Mouse (Mus musculus) CH12.LX (cell line): Measurements from ENCODE around the gene Lrrc75a.

Experiments
- CTCF ChIP-seq, 2 experiments: IDR thresholded peaks in 1 of 2; conservative IDR thresholded peaks in 1 of 2; 2 replicates each; pipeline ENCODE4 v1.5.1; 2011 to 2012; ENCODE audit warnings: low read depth in 2 of 2, low read length in 2 of 2, improper control_type of control experiment in 1 of 2, inconsistent platforms in 1 of 2, mild to moderate bottlenecking in 1 of 2, moderate library complexity in 1 of 2
- EP300 ChIP-seq: IDR thresholded peaks from 2 replicates; pipeline ENCODE4 v1.6.1; 2011; ENCODE audit warnings: low read length, improper control_type of control experiment
- GABPA ChIP-seq: IDR thresholded peaks from 2 replicates; pipeline ENCODE4 v1.6.1; 2012; ENCODE audit warnings: low read depth, low read length, improper control_type of control experiment, inconsistent platforms; ENCODE audit not compliant: insufficient replicate concordance
- HCFC1 ChIP-seq: IDR thresholded peaks from 2 replicates; pipeline ENCODE4 v1.6.1; 2012; ENCODE audit warnings: low read depth, mild to moderate bottlenecking, inconsistent platforms, low read length, improper control_type of control experiment
- MAX ChIP-seq: IDR thresholded peaks from 2 replicates; pipeline ENCODE4 v1.6.1; 2011; ENCODE audit warnings: low read length, improper control_type of control experiment
- MAZ ChIP-seq: IDR thresholded peaks from 2 replicates; pipeline ENCODE4 v1.6.1; 2012; ENCODE audit warnings: low read depth, mild to moderate bottlenecking, inconsistent platforms, low read length, improper control_type of control experiment, moderate library complexity
- POLR2A ChIP-seq: IDR thresholded peaks from 2 replicates; pipeline ENCODE4 v1.6.1; 2011; ENCODE audit warnings: low read depth, mild to moderate bottlenecking, improper control_type of control experiment, low read length
- POLR2AphosphoS2 ChIP-seq: IDR thresholded peaks from 2 replicates; pipeline ENCODE4 v1.6.1; 2011; ENCODE audit warnings: low read depth, low read length, improper control_type of control experiment
- RAD21 ChIP-seq: IDR thresholded peaks from 2 replicates; pipeline ENCODE4 v1.6.1; 2011; ENCODE audit warnings: low read depth, mild to moderate bottlenecking, low read length, improper control_type of control experiment, moderate library complexity
- TCF12 ChIP-seq: IDR thresholded peaks from 2 replicates; pipeline ENCODE4 v1.6.1; 2014; ENCODE audit warnings: low read depth, mild to moderate bottlenecking, inconsistent platforms, low read length, improper control_type of control experiment
- USF1 ChIP-seq: IDR thresholded peaks from 2 replicates; pipeline ENCODE4 v1.6.1; 2014; ENCODE audit warnings: low read depth, mild to moderate bottlenecking, inconsistent platforms, low read length, improper control_type of control experiment
- USF2 ChIP-seq: conservative IDR thresholded peaks from 2 replicates; pipeline ENCODE4 v1.6.1; 2011; ENCODE audit warnings: low read depth, low read length, improper control_type of control experiment
- ZNF384 ChIP-seq: IDR thresholded peaks from 2 replicates; pipeline ENCODE4 v1.6.1; 2012; ENCODE audit warnings: low read depth, low read length, improper control_type of control experiment, inconsistent platforms

DNA sequence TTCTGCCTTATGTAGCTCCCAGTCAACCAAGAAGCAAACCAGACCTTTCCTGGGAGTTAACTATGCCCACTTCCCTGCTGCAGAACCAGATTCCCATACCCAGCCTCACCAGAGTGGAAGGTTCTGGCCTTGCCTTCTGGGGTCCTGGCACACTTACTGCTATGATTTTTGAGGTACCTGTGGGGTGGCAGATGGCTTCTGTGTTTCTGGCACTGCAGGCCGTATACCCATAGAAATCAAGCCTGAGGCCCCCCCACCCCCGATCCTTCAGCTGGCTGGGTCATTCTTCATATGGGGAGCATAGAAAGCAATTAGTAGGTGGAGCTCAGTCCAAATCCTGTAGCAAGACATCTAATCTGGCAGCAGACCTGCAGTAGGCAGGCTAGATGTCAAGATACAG lies 57.3 kb downstream of the Lrrc75a start:
- TF ChIP-seq ZNF384 (no peak), POLR2A (no peak), CTCF (conservative IDR thresholded peaks at IDR 0.05 in 1 of 2, IDR thresholded peaks at IDR 0.05 in 1 of 2; ENCODE audit: low read depth in 2 of 2, low read length in 2 of 2) (no peak), POLR2AphosphoS2 (no peak), USF2 (no peak), MAZ (no peak), GABPA (no peak), HCFC1 (no peak), MAX (no peak), EP300 (no peak), USF1 (no peak), RAD21 (no peak), TCF12 (no peak)
